Mouse (Mus musculus) liver, adult 2 months (tissue): Measurements from ENCODE around the gene Prrg4.

Source experiments
- CTCF ChIP-seq: fragments of 200-500 bp; IDR thresholded peaks from 2 replicates; pipeline ENCODE4 v1.5.1; 2011; ENCODE audit warnings: low read depth, low read length, control low read depth
- POLR2A ChIP-seq: fragments of 200-500 bp; IDR thresholded peaks from 2 replicates; pipeline ENCODE4 v1.6.1; 2011; ENCODE audit warnings: low read length, control low read depth; ENCODE audit not compliant: insufficient read depth; ENCODE audit errors: extremely low read depth

DNA sequence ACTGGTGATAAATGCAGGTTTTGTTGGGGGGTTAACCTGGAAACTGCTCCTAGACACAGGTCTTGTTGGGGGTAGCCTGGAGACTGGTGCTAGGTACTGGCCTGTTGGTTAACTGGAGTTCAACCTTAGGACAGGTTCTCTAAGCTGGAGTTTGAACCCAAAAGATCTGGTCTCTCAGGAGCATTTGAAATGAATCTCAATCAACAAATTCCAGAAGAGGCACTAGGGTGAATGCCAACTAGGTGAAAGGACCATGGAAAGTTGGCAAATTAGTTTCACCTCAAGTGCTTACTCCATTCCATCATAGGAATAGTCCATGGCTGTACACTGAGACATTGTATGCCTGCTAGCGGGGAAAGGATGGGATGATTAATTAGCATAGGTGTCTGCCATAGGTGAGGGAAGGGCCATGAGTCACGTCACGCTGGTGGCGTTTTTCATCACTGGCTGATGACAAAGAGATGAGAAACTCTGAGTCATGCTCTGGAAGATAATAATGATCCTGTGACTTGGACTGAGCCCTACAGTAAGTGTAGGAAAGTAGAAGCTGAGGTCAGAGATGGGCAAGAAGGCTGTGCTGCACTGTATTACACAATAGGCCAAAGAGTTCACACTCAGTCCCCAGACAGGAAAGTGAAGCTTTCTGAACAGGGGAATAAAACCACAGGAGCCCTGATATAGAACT lies 14.6 kb upstream of the Prrg4 start:
- no peak for TF ChIP-seq POLR2A
- no peak for TF ChIP-seq CTCF
